Mouse (Mus musculus) cerebellum, adult 2 months (tissue): ENCODE data around the gene Gm10382. TPM values are rescaled to one million over a fixed set of nuclear protein-coding genes. Genes with fewer than 3 reads are reported as not detected.
A peak's percentile ranks its signal among the peaks of the same experiment; 100 is the strongest.
"Not testable (repeated sequence)": the region's sequence is repeated elsewhere in the genome, so short reads cannot be mapped to it uniquely, and the experiment has no call there.

Source experiments
- DNase-seq, 2 experiments: peaks; one replicate each; pipeline ENCODE4 v3.0.0; 2021
- H3K27ac ChIP-seq: fragments of 200-500 bp; 2 replicates; pipeline ENCODE4 v1.5.1; 2012; ENCODE audit warnings: low read length, control low read depth, inconsistent platforms; ENCODE audit not compliant: insufficient read depth
- H3K27me3 ChIP-seq: fragments of 200-500 bp; 2 replicates; pipeline ENCODE4 v1.6.1; 2012; ENCODE audit warnings: inconsistent platforms, mild to moderate bottlenecking, low read length, moderate library complexity; ENCODE audit not compliant: control insufficient read depth, insufficient read depth
- H3K4me1 ChIP-seq: fragments of 200-500 bp; 2 replicates; pipeline ENCODE4 v1.6.1; 2011; ENCODE audit warnings: low read length; ENCODE audit not compliant: control insufficient read depth, insufficient read depth
- H3K4me3 ChIP-seq: fragments of 200-500 bp; replicated peaks from 2 replicates; pipeline ENCODE3; 2011; ENCODE audit warnings: mild to moderate bottlenecking, low read depth, low read length, control low read depth; ENCODE audit not compliant: insufficient read depth
- CTCF ChIP-seq: fragments of 200-500 bp; IDR thresholded peaks from 2 replicates; pipeline ENCODE4 v1.5.1; 2011; ENCODE audit warnings: low read depth, mild to moderate bottlenecking, control low read depth, low read length, moderate library complexity, borderline replicate concordance; ENCODE audit not compliant: insufficient read depth
- POLR2A ChIP-seq: fragments of 200-500 bp; IDR thresholded peaks from 2 replicates; pipeline ENCODE4 v1.6.1; 2011; ENCODE audit warnings: low read length, control low read depth, borderline replicate concordance; ENCODE audit not compliant: insufficient read depth
- WGBS: fragments of 180-500 bp; shearing (Covaris S2); methylation state at CpG from one replicate; pipeline ENCODE4 v1.1.7; 2018; 5-methylcytosine and 5-hydroxymethylcytosine counted together
- polyA plus RNA-seq: library from polyadenylated mRNA; depleted of rRNA; stranded (reverse); fragments of >200 nt; gene quantifications from 2 replicates; pipeline ENCODE4 v1.2.3, GENCODE M21; 2012

Gene Gm10382
- polyA plus RNA-seq, 1 experiment, result 0.28 TPM

DNA sequence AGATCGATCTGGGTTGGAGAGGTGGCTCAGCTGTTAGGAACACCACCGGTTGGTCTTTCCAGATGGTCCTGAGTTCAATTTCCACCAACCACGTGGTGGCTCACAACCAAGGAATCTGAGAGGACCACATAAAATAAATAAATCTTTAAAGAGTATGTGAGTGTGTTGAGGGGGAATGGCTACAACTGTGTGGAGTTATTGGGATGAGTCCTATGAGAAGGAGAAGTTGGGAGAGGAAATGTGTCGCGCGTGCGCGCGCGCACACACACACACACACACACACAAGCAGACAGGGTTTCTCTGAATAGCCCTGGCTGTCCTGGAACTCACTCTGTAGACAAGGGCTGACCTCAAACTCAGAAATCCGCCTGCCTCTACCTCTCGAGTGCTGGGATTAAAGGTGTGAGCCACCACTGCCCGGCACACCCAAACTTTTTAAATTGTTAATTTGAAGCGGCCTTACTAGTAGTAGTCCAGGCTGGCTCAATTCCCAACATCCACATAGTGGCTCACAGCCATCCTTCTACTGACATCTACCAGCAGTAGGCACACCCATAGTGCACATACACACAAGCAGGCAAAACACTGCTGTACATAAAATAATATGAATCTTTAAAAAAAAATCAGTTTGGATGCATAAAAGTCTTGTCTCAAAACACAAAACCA, 18.9 kb downstream of the Gm10382 start:
- H3K27ac ChIP-seq, result no peak overlapping the region
- no peaks in the 10 kb centered on the region for H3K27me3 ChIP-seq
- no peak for TF ChIP-seq POLR2A
- no peak for TF ChIP-seq CTCF
- no peak for DNase-seq
- peaks cover 3% of the 10 kb centered on the region; the same call in 1 of the 2 replicates for H3K4me1 ChIP-seq
- 79% methylated on average over 14 of the region's 14 CpGs for WGBS
- H3K4me3 ChIP-seq, result no peak overlapping the region

DNA sequence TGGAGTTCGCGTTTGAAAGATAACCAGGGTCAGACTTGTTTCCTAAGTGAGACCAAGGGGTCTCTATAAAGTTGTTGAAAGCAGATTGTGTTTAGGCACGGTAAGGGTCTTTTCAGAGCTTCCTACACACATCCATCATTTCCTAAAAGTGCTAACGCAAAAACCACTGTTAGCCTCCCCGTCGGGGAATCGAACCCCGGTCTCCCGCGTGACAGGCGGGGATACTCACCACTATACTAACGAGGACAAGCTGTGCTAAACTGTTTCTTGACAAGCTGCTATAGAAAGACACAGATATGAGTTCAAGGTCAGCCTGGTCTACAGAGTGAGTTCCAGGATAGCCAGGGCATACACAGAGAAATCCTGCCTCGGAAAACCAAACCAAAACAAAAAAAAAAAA, 19.7 kb downstream of the Gm10382 start:
- DNase-seq, result peak; percentile 67 to 71
- TF ChIP-seq POLR2A (no peak), CTCF (no peak)
- Histone ChIP-seq H3K4me1 (peaks cover 3% of the 10 kb centered on the region; the same call in 1 of the 2 replicates), H3K27me3 (no peaks in the 10 kb centered on the region), H3K27ac (no peak overlapping the region), H3K4me3 (no peak overlapping the region)
- WGBS, result 15% methylated on average over 13 of the region's 13 CpGs

DNA sequence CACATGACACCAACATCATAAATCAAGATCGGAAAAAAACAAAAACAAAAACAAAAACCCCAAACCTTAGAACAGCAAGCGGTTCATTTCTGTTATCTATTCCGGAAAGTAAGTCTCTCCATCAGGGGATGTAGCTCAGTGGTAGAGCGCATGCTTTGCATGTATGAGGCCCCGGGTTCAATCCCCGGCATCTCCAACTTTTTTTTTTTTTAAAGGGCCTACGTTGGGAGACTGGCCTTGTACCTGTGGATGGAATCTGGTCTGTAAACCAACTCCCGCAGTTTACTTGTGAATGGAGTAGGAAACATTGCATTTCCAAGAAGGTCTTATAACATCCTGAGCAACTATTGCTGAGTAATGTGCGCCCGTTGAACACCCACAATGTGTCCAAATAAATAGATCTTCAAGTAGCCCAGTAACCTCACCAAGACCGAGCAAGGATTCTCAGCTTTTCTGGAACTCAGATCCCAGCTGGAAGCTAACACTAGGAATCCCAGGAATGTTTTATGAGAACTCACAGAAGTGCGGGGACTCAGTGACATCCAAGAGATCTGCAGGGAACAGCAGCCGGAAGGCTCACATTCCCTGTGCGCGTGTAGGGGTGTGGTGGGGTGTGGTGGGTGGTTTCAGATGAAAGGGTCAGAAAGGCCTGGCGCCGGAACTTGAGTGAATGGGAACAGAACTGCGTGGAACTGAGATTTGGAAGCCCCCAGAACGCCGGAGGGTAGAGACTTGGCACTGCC, 20.4 kb downstream of the Gm10382 start:
- H3K4me3 ChIP-seq, result no peak overlapping the region
- no peak for DNase-seq
- TF ChIP-seq POLR2A (no peak), CTCF (no peak)
- no peaks in the 10 kb centered on the region for H3K27me3 ChIP-seq
- H3K4me1 ChIP-seq, result peaks cover 3% of the 10 kb centered on the region; the same call in 1 of the 2 replicates
- 47% methylated on average over 20 of the region's 20 CpGs for WGBS
- H3K27ac ChIP-seq, result no peak overlapping the region

GRCm38 (mm10) chr5:125411972-125412530, 22.9 kb downstream of the Gm10382 start:
- WGBS, result 58% methylated on average over 5 of the region's 5 CpGs
- Histone ChIP-seq H3K4me1 (no peaks in the 10 kb centered on the region), H3K27ac (no peak overlapping the region), H3K27me3 (no peaks in the 10 kb centered on the region), H3K4me3 (no peak overlapping the region)
- peak in 1 of 2 experiments; percentile 60 for DNase-seq
- TF ChIP-seq POLR2A (no peak), CTCF (peak; percentile 66)

GRCm38 (mm10) chr5:125412536-125412935, 23.4 kb downstream of the Gm10382 start:
- not testable (repeated sequence) for H3K27ac ChIP-seq, H3K27me3 ChIP-seq, H3K4me3 ChIP-seq, DNase-seq, H3K4me1 ChIP-seq
- 81% methylated on average over 8 of the region's 8 CpGs for WGBS

DNA sequence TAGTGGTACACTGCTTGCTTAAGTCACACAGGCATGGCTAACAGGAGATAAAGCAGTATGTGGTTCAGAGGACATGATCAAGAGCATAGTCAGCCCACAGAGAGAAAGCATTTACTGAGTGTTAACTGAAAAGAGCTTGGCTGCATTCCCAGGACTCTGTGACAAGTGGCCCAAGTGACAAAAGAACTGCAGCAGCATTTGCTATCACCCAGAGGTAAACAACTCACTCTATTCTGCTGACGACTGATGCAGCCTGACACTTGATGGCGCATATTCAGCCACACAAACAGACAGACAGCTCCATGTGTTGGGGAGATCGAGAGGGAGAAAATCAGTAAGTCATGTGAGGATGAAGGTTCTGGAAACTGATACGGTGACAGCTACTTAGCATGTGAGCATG, 24.6 kb downstream of the Gm10382 start:
- no peak for TF ChIP-seq CTCF
- no peaks in the 10 kb centered on the region for H3K27me3 ChIP-seq
- 69% methylated on average over 4 of the region's 4 CpGs for WGBS
- no peak for DNase-seq
- no peak overlapping the region for H3K27ac ChIP-seq
- H3K4me1 ChIP-seq, result peaks cover 11% of the 10 kb centered on the region
- H3K4me3 ChIP-seq, result no peak overlapping the region

DNA sequence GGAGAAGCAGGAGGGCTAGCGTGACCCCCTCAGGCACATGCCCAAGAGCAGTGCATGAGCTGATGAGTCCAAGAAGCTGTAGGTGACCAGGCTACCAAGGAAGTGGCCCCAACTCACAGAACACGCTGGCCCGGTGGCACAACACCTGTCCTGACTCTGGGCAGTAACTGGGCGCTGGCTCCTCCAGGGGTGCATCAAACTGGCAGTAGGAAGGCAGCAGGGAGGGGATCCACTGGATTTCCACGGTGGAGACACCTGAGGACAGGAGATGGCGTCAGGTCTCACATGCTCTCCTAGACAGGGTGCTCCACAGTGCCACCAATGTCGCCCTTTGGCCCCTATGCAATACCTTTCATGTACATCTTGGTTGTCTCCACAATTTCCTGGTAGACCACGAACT, 27.1 kb downstream of the Gm10382 start:
- H3K4me1 ChIP-seq, result peaks cover 16% of the 10 kb centered on the region
- WGBS, result 95% methylated on average over 8 of the region's 8 CpGs
- no peaks in the 10 kb centered on the region for H3K27me3 ChIP-seq
- H3K4me3 ChIP-seq, result no peak overlapping the region
- no peak for DNase-seq
- TF ChIP-seq POLR2A (no peak), CTCF (no peak)
- no peak overlapping the region for H3K27ac ChIP-seq

GRCm38 (mm10) chr5:125418636-125419035, 29.5 kb downstream of the Gm10382 start:
- peaks cover 16% of the 10 kb centered on the region for H3K4me1 ChIP-seq
- TF ChIP-seq CTCF, result no peak
- no peak for TF ChIP-seq POLR2A
- 11% methylated on average over 12 of the region's 12 CpGs for WGBS
- peak; percentile 72 to 76 for DNase-seq
- H3K27me3 ChIP-seq, result no peaks in the 10 kb centered on the region
- peak overlapping the region; percentile 8 for H3K4me3 ChIP-seq
- H3K27ac ChIP-seq, result peak overlapping the region; percentile 74
